Mouse (Mus musculus): ENCODE measurements around the gene Mpv17. TPM values are rescaled to one million over a fixed set of nuclear protein-coding genes. Genes with fewer than 3 reads are reported as not detected.

The Mpv17 gene
- polyA plus RNA-seq (2015; fragmentation: Nextera tagmentation; extraction: Ambion mirVana) = 62.6 and 76.8 TPM in 2 replicates

GRCm38 (mm10) chr5:31154152-31154553 is at the start of gene Mpv17:
Gene Mpv17 (minus strand): TSS chr5:31154251.
- H3K9me3 ChIP-seq (replicated peaks) = no peaks in the 10 kb centered on the region
- under 1% methylated on average over 19 of the region's 19 CpGs for WGBS
- H3K9ac ChIP-seq = peak within 1 kb of the TSS; percentile 66
- ATAC-seq (replicated peaks; ENCODE audit: low FRiP score) = peak; percentile 96
- peak within 1 kb of the TSS; percentile 84 for H3K4me2 ChIP-seq
- peak within 1 kb of the TSS; percentile 77 for H3K4me3 ChIP-seq (replicated peaks)
- peaks cover 44% of the 10 kb centered on the region for H3K36me3 ChIP-seq
- no peaks in the 10 kb centered on the region for H3K27me3 ChIP-seq
- peaks cover 16% of the 10 kb centered on the region for H3K4me1 ChIP-seq
- peak within 1 kb of the TSS; percentile 87 for H3K27ac ChIP-seq

- H3K4me3 ChIP-seq (replicated peaks) = peak overlapping the region; percentile 94
- peak overlapping the region; percentile 91 for H3K27ac ChIP-seq
- H3K9me3 ChIP-seq (replicated peaks) = peaks cover 4% of the 10 kb centered on the region
- H3K36me3 ChIP-seq = peaks cover 82% of the 10 kb centered on the region
- H3K9ac ChIP-seq = 0 out of 2 replicates have a peak overlapping the region, but pooled peaks have one; percentile 85
- ATAC-seq (replicated peaks; ENCODE audit: low FRiP score) = no peak; the same call in 1 of the 2 replicates
- 87% methylated on average over 7 of the region's 7 CpGs for whole genome bisulfite sequencing
- H3K4me2 ChIP-seq = peak overlapping the region; percentile 76
- H3K27me3 ChIP-seq = no peaks in the 10 kb centered on the region
- H3K4me1 ChIP-seq = peaks cover 33% of the 10 kb centered on the region
Observed at GRCm38 (mm10) chr5:31202933-31203332, 48.9 kb upstream of the Mpv17 start.

GRCm38 (mm10) chr5:31201742-31202590 is 47.9 kb upstream of the Mpv17 start, which contains the start of gene Zfp513:
Gene Zfp513 (minus strand): TSS chr5:31202303.
- H3K36me3 ChIP-seq = peaks cover 82% of the 10 kb centered on the region
- H3K27me3 ChIP-seq = no peaks in the 10 kb centered on the region
- peak within 1 kb of the TSS; percentile 76 for H3K4me2 ChIP-seq
- ATAC-seq (replicated peaks; ENCODE audit: low FRiP score) = peak; percentile 96
- H3K9me3 ChIP-seq (replicated peaks) = peaks cover 4% of the 10 kb centered on the region
- H3K27ac ChIP-seq = peak within 1 kb of the TSS; percentile 91
- H3K4me3 ChIP-seq (replicated peaks) = peak within 1 kb of the TSS; percentile 94
- peaks cover 33% of the 10 kb centered on the region for H3K4me1 ChIP-seq
- WGBS = under 1% methylated on average over 53 of the region's 53 CpGs
- H3K9ac ChIP-seq = peak within 1 kb of the TSS; percentile 85

GRCm38 (mm10) chr5:31201042-31201741 is 47.1 kb upstream of the Mpv17 start:
- Histone ChIP-seq H3K4me3 (replicated peaks) (peak overlapping the region; percentile 94), H3K27me3 (no peaks in the 10 kb centered on the region), H3K27ac (peak overlapping the region; percentile 84), H3K36me3 (peaks cover 83% of the 10 kb centered on the region), H3K9ac (peak overlapping the region; percentile 85), H3K4me2 (peak overlapping the region; percentile 76), H3K4me1 (peaks cover 33% of the 10 kb centered on the region), H3K9me3 (replicated peaks) (peaks cover 4% of the 10 kb centered on the region)
- 11% methylated on average over 13 of the region's 13 CpGs for WGBS
- ATAC-seq (replicated peaks; ENCODE audit: low FRiP score) = no peak

GRCm38 (mm10) chr5:31200327-31200768 is 46.3 kb upstream of the Mpv17 start:
- Histone ChIP-seq H3K9ac (no peak overlapping the region), H3K27me3 (no peaks in the 10 kb centered on the region), H3K27ac (peak overlapping the region; percentile 51), H3K4me1 (peaks cover 33% of the 10 kb centered on the region), H3K4me2 (peak overlapping the region; percentile 76), H3K36me3 (peaks cover 83% of the 10 kb centered on the region), H3K4me3 (replicated peaks) (peak overlapping the region; percentile 94), H3K9me3 (replicated peaks) (peaks cover 4% of the 10 kb centered on the region)
- 0 out of 2 replicates have a peak, but pooled peaks have one; percentile 9 for ATAC-seq (replicated peaks; ENCODE audit: low FRiP score)
- 84% methylated on average over 27 of the region's 27 CpGs for WGBS

GRCm38 (mm10) chr5:31199893-31200292 is 45.8 kb upstream of the Mpv17 start:
- ATAC-seq (replicated peaks; ENCODE audit: low FRiP score) = no peak
- peak overlapping the region; percentile 51 for H3K27ac ChIP-seq
- peaks cover 83% of the 10 kb centered on the region for H3K36me3 ChIP-seq
- H3K27me3 ChIP-seq = no peaks in the 10 kb centered on the region
- peak overlapping the region; percentile 5; the same call in 1 of the 2 replicates for H3K4me3 ChIP-seq (replicated peaks)
- WGBS = 68% methylated on average over 9 of the region's 9 CpGs
- H3K4me1 ChIP-seq = peaks cover 33% of the 10 kb centered on the region
- H3K4me2 ChIP-seq = peak overlapping the region; percentile 76; the same call in 1 of the 2 replicates
- H3K9ac ChIP-seq = no peak overlapping the region
- H3K9me3 ChIP-seq (replicated peaks) = peaks cover 4% of the 10 kb centered on the region

- H3K9ac ChIP-seq = no peak overlapping the region
- peaks cover 4% of the 10 kb centered on the region for H3K9me3 ChIP-seq (replicated peaks)
- 92% methylated on average over 19 of the region's 19 CpGs for WGBS
- H3K4me2 ChIP-seq = no peak overlapping the region
- H3K27me3 ChIP-seq = no peaks in the 10 kb centered on the region
- H3K4me3 ChIP-seq (replicated peaks) = no peak overlapping the region
- no peak for ATAC-seq (replicated peaks; ENCODE audit: low FRiP score)
- H3K4me1 ChIP-seq = peaks cover 37% of the 10 kb centered on the region
- H3K27ac ChIP-seq = peak overlapping the region; percentile 51; the same call in 1 of the 2 replicates
- peaks cover 83% of the 10 kb centered on the region for H3K36me3 ChIP-seq
Observed at GRCm38 (mm10) chr5:31199321-31199892, 45.4 kb upstream of the Mpv17 start.

GRCm38 (mm10) chr5:31198616-31199320 is 44.7 kb upstream of the Mpv17 start:
- no peaks in the 10 kb centered on the region for H3K27me3 ChIP-seq
- peaks cover 77% of the 10 kb centered on the region for H3K36me3 ChIP-seq
- 81% methylated on average over 5 of the region's 5 CpGs for WGBS

GRCm38 (mm10) chr5:31198170-31198569 is 44.1 kb upstream of the Mpv17 start:
- no peak overlapping the region for H3K27ac ChIP-seq
- no peak overlapping the region for H3K9ac ChIP-seq
- H3K27me3 ChIP-seq = no peaks in the 10 kb centered on the region
- H3K9me3 ChIP-seq (replicated peaks) = peaks cover 4% of the 10 kb centered on the region
- H3K4me2 ChIP-seq = no peak overlapping the region
- no peak overlapping the region for H3K4me3 ChIP-seq (replicated peaks)
- no peak for ATAC-seq (replicated peaks; ENCODE audit: low FRiP score)
- peaks cover 71% of the 10 kb centered on the region for H3K36me3 ChIP-seq
- peaks cover 43% of the 10 kb centered on the region for H3K4me1 ChIP-seq
- WGBS = 73% methylated on average over 9 of the region's 9 CpGs

More at GRCm38 (mm10) chr5:31198616-31199320, 44.7 kb upstream of the Mpv17 start:
- Histone ChIP-seq H3K4me3 (replicated peaks) (no peak overlapping the region), H3K9me3 (replicated peaks) (peaks cover 4% of the 10 kb centered on the region), H3K9ac (no peak overlapping the region), H3K4me2 (no peak overlapping the region), H3K27ac (no peak overlapping the region), H3K4me1 (peaks cover 44% of the 10 kb centered on the region)
- ATAC-seq (replicated peaks; ENCODE audit: low FRiP score) = no peak

- no peak overlapping the region for H3K27ac ChIP-seq
- H3K36me3 ChIP-seq = peaks cover 64% of the 10 kb centered on the region
- no peak overlapping the region for H3K4me2 ChIP-seq
- no peak overlapping the region for H3K9ac ChIP-seq
- 90% methylated on average over 12 of the region's 12 CpGs for WGBS
- no peak for ATAC-seq (replicated peaks; ENCODE audit: low FRiP score)
- peaks cover 4% of the 10 kb centered on the region for H3K9me3 ChIP-seq (replicated peaks)
- peaks cover 39% of the 10 kb centered on the region for H3K4me1 ChIP-seq
- no peak overlapping the region for H3K4me3 ChIP-seq (replicated peaks)
- H3K27me3 ChIP-seq = no peaks in the 10 kb centered on the region
Observed at GRCm38 (mm10) chr5:31197072-31197471, 43.0 kb upstream of the Mpv17 start.

GRCm38 (mm10) chr5:31196207-31196606 is 42.2 kb upstream of the Mpv17 start:
- Histone ChIP-seq H3K4me1 (peaks cover 43% of the 10 kb centered on the region), H3K4me2 (no peak overlapping the region), H3K36me3 (peaks cover 65% of the 10 kb centered on the region), H3K9ac (no peak overlapping the region), H3K4me3 (replicated peaks) (no peak overlapping the region), H3K27me3 (no peaks in the 10 kb centered on the region), H3K27ac (no peak overlapping the region), H3K9me3 (replicated peaks) (peaks cover 4% of the 10 kb centered on the region)
- WGBS = 90% methylated on average over 10 of the region's 10 CpGs
- no peak for ATAC-seq (replicated peaks; ENCODE audit: low FRiP score)
